Mouse (Mus musculus): ENCODE data around the gene Lrrc55.

Gene Lrrc55

DNA sequence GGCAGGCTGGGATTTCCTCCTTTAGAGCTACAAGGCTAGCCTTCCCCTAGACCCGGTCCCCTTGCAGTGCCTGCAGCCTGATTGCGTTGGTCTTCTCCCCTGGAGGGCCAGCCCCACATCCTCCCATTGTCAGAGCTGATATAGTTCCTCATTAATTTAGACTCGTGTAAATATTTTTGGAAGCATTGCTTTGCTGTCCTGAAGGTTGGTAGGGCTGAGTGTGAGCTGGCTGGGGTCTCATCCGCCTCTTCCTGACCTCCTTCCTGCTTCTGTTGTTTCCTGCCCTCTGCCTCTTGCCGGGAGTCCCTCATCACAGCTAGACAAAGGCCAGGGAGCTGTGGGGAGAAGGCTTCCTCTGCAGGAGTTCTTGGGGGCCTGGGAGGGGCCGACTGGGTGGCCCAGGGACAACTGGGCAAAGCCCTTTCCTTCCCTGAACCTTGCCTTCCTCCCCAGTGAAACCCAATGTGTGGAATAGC lies 67.5 kb downstream of the Lrrc55 start:
- DNase-seq: no peak

DNA sequence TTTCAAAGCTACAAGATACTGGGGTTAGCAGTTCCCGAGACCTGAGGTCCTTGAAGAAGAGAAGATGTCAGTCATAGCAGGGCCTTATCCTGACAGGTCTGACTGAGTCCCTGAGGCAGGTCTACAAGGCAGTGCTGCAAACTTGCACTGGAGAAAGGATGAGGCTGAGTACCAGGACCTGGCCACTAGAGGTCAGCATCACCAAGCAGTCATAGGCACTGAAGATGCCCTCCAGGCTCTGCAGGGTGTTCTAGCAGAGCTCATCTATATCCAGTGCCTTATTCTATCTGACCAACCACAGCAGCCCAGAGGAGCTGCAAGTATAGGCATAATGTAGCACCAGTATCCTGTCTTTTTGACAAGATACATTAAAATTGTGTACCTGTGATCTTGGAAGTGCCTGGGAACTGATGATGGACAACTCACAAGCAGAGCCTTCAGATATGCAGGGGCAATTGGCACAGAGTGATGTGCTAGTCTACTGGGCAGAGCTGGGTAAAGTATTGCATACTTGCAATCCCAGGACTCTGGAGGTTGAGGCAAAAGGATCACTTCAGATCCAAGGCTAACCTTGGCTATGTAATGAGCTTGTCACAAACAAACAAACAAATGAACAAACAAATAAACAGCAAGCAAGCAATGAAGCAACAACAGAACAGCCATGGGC lies 73.0 kb downstream of the Lrrc55 start:
- peak; percentile 90 to 91 for DNase-seq

DNA sequence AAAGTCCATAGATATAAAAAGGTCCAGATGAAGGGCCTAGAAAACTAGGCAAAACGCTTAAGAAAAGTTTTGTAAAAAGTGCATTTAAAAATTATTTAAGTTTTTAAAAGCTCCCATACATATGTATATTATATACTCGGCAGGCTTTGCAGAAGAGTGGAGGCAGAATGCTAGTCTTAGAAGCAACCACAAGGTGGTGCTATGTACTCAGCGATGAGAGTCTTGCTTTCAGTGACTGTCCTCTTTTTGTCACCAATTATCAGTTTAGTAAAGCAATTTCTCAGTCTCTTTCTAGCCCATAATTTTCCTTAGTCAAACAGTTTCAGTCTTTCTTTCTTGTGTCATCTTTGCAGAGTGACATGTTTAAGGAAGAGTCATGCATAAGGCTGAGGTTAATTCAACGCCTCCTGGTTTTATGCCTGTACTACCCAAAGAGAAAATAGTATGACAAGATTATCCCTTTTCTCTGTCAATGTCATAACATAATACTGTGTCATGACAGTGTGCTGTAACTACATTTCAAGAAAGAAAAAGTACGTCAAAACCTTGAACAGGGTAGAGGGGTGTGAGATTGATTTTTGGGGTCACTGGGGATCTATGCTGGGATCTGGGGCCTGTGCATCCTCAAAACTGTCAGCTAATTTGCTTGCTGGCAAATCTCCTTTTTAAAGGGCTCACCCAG lies 73.7 kb downstream of the Lrrc55 start:
- peak; percentile 72 to 81 for DNase-seq

Data from cerebellum, postnatal 10 days (tissue).